Mouse (Mus musculus) heart, postnatal 0 days (tissue): ENCODE data around the gene Cycs.

Experiments
- CTCF ChIP-seq: IDR thresholded peaks from 2 replicates; pipeline ENCODE4 v1.5.1; 2016; ENCODE audit warnings: antibody characterized with exemption, control low read depth, low read depth
- EP300 ChIP-seq: IDR thresholded peaks from 2 replicates; pipeline ENCODE4 v1.6.1; 2016; ENCODE audit warnings: antibody characterized with exemption, low read depth

- TF ChIP-seq CTCF = no peak
- TF ChIP-seq EP300 = no peak
These were observed 26.7 kb downstream of the Cycs start for GRCm38 (mm10) chr6:50539641-50540040.
